Mouse (Mus musculus) midbrain, postnatal 0 days (tissue): ENCODE results near the gene Gpr183. TPM values are rescaled to one million over a fixed set of nuclear protein-coding genes. Genes with fewer than 3 reads are reported as not detected.

Source experiments
- ATAC-seq: fragments of 200-750 bp; cut with Nextera tagmentation; 2 replicates; pipeline ENCODE4 v1.8.0; 2017; ENCODE audit warnings: moderate number of reproducible peaks, mild to moderate bottlenecking, moderate TSS enrichment, moderate library complexity; ENCODE audit not compliant: low FRiP score
- DNase-seq: peaks from one replicate; pipeline ENCODE4 v3.0.0-alpha.2; 2015; ENCODE audit warnings: low spot score
- H3K27ac ChIP-seq: fragments of 300-500 bp; sonication (generic); 2 replicates; pipeline ENCODE4 v1.5.1; 2014; ENCODE audit warnings: low read depth, mild to moderate bottlenecking, low read length, mixed read lengths
- H3K27me3 ChIP-seq: fragments of 300-500 bp; sonication (generic); 2 replicates; pipeline ENCODE4 v1.6.1; 2014; ENCODE audit warnings: low read length, control low read depth, mixed read lengths; ENCODE audit not compliant: insufficient read depth
- H3K36me3 ChIP-seq: fragments of 300-500 bp; sonication (generic); 2 replicates; pipeline ENCODE4 v1.6.1; 2014; ENCODE audit warnings: low read length, control low read depth, mixed read lengths; ENCODE audit not compliant: insufficient read depth
- H3K4me1 ChIP-seq: fragments of 300-500 bp; sonication (generic); 2 replicates; pipeline ENCODE4 v1.6.1; 2014; ENCODE audit warnings: mild to moderate bottlenecking, control low read depth, antibody characterized with exemption, low read length, mixed read lengths; ENCODE audit not compliant: insufficient read depth
- H3K4me2 ChIP-seq: fragments of 300-500 bp; sonication (generic); 2 replicates; pipeline ENCODE4 v1.6.1; 2014; ENCODE audit warnings: low read depth, mild to moderate bottlenecking, low read length, mixed read lengths; ENCODE audit not compliant: poor library complexity, severe bottlenecking
- H3K4me3 ChIP-seq: fragments of 300-500 bp; sonication (generic); 2 replicates; pipeline ENCODE4 v1.5.1; 2014; ENCODE audit warnings: low read depth, mild to moderate bottlenecking, low read length, moderate library complexity
- H3K9ac ChIP-seq: fragments of 300-500 bp; sonication (generic); replicated peaks from 2 replicates; pipeline ENCODE4 v1.6.1; 2014; ENCODE audit warnings: mild to moderate bottlenecking, low read length, moderate library complexity, mixed read lengths; ENCODE audit not compliant: poor library complexity, severe bottlenecking
- H3K9me3 ChIP-seq: fragments of 300-500 bp; sonication (generic); 2 replicates; pipeline ENCODE4 v1.6.1; 2016; ENCODE audit warnings: low read length, control low read depth
- CTCF ChIP-seq: IDR thresholded peaks from 2 replicates; pipeline ENCODE4 v1.5.1; 2016; ENCODE audit warnings: antibody characterized with exemption, mild to moderate bottlenecking
- WGBS: fragments of 180-500 bp; shearing (Covaris S2); extraction: QIAGEN DNeasy Blood & Tissue Kit; methylation state at CpG from one replicate; pipeline ENCODE4 v1.1.7; 2014; 5-methylcytosine and 5-hydroxymethylcytosine counted together
- polyA plus RNA-seq: library from polyadenylated mRNA; unstranded; fragments of >200 nt; fragmentation: Nextera tagmentation; extraction: Ambion mirVana; gene quantifications from 2 replicates; pipeline ENCODE4 v1.2.1, GENCODE M21; 2015
- total RNA-seq: library from RNA; depleted of rRNA; stranded (reverse); fragments of >200 nt; gene quantifications from 2 replicates; pipeline ENCODE4 v1.2.3, GENCODE M21; 2014

Gene Gpr183
- total and polyA plus RNA-seq, 2 experiments from 2014 or later, result 0.49 to 1.3 TPM

- no peak for ATAC-seq
- Histone ChIP-seq H3K36me3 (no peaks in the 10 kb centered on the region), H3K27ac (no peak overlapping the region), H3K27me3 (no peaks in the 10 kb centered on the region), H3K9ac (no peak overlapping the region), H3K4me2 (no peak overlapping the region), H3K4me1 (no peaks in the 10 kb centered on the region), H3K4me3 (no peak overlapping the region), H3K9me3 (no peaks in the 10 kb centered on the region)
- 86% methylated on average over 5 of the region's 5 CpGs for WGBS
- no peak for DNase-seq
- no peak for TF ChIP-seq CTCF
Measured at GRCm38 (mm10) chr14:121946131-121946530, 18.9 kb downstream of the Gpr183 start.

GRCm38 (mm10) chr14:121939582-121939981 is 25.4 kb downstream of the Gpr183 start:
- Histone ChIP-seq H3K9me3 (0 out of 2 replicates have a peak, but pooled peaks cover 4% of the 10 kb centered on the region), H3K27ac (no peak overlapping the region), H3K4me1 (no peaks in the 10 kb centered on the region), H3K36me3 (peaks cover 5% of the 10 kb centered on the region; the same call in 1 of the 2 replicates), H3K27me3 (no peaks in the 10 kb centered on the region), H3K4me3 (no peak overlapping the region), H3K4me2 (no peak overlapping the region), H3K9ac (no peak overlapping the region)
- DNase-seq (no peak), ATAC-seq (no peak)
- no peak for TF ChIP-seq CTCF
- WGBS, result 93% methylated on average over 3 of the region's 3 CpGs

- Histone ChIP-seq H3K9ac (no peak overlapping the region), H3K36me3 (peaks cover 12% of the 10 kb centered on the region), H3K4me3 (no peak overlapping the region), H3K4me1 (no peaks in the 10 kb centered on the region), H3K27me3 (no peaks in the 10 kb centered on the region), H3K9me3 (0 out of 2 replicates have a peak, but pooled peaks cover 4% of the 10 kb centered on the region), H3K27ac (no peak overlapping the region), H3K4me2 (no peak overlapping the region)
- 93% methylated on average over 11 of the region's 11 CpGs for WGBS
- ATAC-seq, result no peak
- DNase-seq, result no peak
- no peak for TF ChIP-seq CTCF
Measured at GRCm38 (mm10) chr14:121938256-121939191, 26.5 kb downstream of the Gpr183 start.

GRCm38 (mm10) chr14:121937601-121938255 is 27.3 kb downstream of the Gpr183 start:
- 91% methylated on average over 11 of the region's 11 CpGs for WGBS
- no peak overlapping the region for H3K27ac ChIP-seq
- 0 out of 2 replicates have a peak, but pooled peaks cover 4% of the 10 kb centered on the region for H3K9me3 ChIP-seq
- no peaks in the 10 kb centered on the region for H3K27me3 ChIP-seq
- H3K4me3 ChIP-seq, result no peak overlapping the region
- TF ChIP-seq CTCF, result no peak
- no peaks in the 10 kb centered on the region for H3K4me1 ChIP-seq
- no peak overlapping the region for H3K9ac ChIP-seq
- peaks cover 12% of the 10 kb centered on the region for H3K36me3 ChIP-seq
- H3K4me2 ChIP-seq, result no peak overlapping the region
- DNase-seq (no peak), ATAC-seq (no peak)

- Histone ChIP-seq H3K4me2 (no peak overlapping the region), H3K27ac (no peak overlapping the region), H3K9ac (no peak overlapping the region), H3K36me3 (peaks cover 12% of the 10 kb centered on the region), H3K9me3 (0 out of 2 replicates have a peak, but pooled peaks cover 4% of the 10 kb centered on the region), H3K27me3 (no peaks in the 10 kb centered on the region), H3K4me1 (0 out of 2 replicates have a peak, but pooled peaks cover 1% of the 10 kb centered on the region), H3K4me3 (no peak overlapping the region)
- ATAC-seq (no peak), DNase-seq (no peak)
- WGBS, result 73% methylated on average over 8 of the region's 8 CpGs
- no peak for TF ChIP-seq CTCF
Measured at GRCm38 (mm10) chr14:121936856-121937255, 28.1 kb downstream of the Gpr183 start.

- no peaks in the 10 kb centered on the region for H3K27me3 ChIP-seq
- DNase-seq (no peak), ATAC-seq (no peak)
- H3K27ac ChIP-seq, result no peak overlapping the region
- H3K36me3 ChIP-seq, result peaks cover 12% of the 10 kb centered on the region
- 0 out of 2 replicates have a peak, but pooled peaks cover 6% of the 10 kb centered on the region for H3K4me1 ChIP-seq
- no peak overlapping the region for H3K4me3 ChIP-seq
- no peak for TF ChIP-seq CTCF
- no peak overlapping the region for H3K9ac ChIP-seq
- no peak overlapping the region for H3K4me2 ChIP-seq
- H3K9me3 ChIP-seq, result 0 out of 2 replicates have a peak, but pooled peaks cover 4% of the 10 kb centered on the region
- 97% methylated on average over 4 of the region's 4 CpGs for WGBS
Measured at GRCm38 (mm10) chr14:121936356-121936755, 28.6 kb downstream of the Gpr183 start.
